Mouse (Mus musculus) midbrain, postnatal 0 days (tissue): ENCODE measurements around the gene Slc38a7. TPM values are rescaled to one million over a fixed set of nuclear protein-coding genes. Genes with fewer than 3 reads are reported as not detected.
A peak's percentile ranks its signal among the peaks of the same experiment; 100 is the strongest.

ENCODE experiments used
- ATAC-seq: fragments of 200-750 bp; cut with Nextera tagmentation; 2 replicates; pipeline ENCODE4 v1.8.0; 2017; ENCODE audit warnings: moderate number of reproducible peaks, mild to moderate bottlenecking, moderate TSS enrichment, moderate library complexity; ENCODE audit not compliant: low FRiP score
- DNase-seq: peaks from one replicate; pipeline ENCODE4 v3.0.0-alpha.2; 2015; ENCODE audit warnings: low spot score
- H3K27ac ChIP-seq: fragments of 300-500 bp; sonication (generic); 2 replicates; pipeline ENCODE4 v1.5.1; 2014; ENCODE audit warnings: low read depth, mild to moderate bottlenecking, low read length, mixed read lengths
- H3K27me3 ChIP-seq: fragments of 300-500 bp; sonication (generic); 2 replicates; pipeline ENCODE4 v1.6.1; 2014; ENCODE audit warnings: low read length, control low read depth, mixed read lengths; ENCODE audit not compliant: insufficient read depth
- H3K36me3 ChIP-seq: fragments of 300-500 bp; sonication (generic); 2 replicates; pipeline ENCODE4 v1.6.1; 2014; ENCODE audit warnings: low read length, control low read depth, mixed read lengths; ENCODE audit not compliant: insufficient read depth
- H3K4me1 ChIP-seq: fragments of 300-500 bp; sonication (generic); 2 replicates; pipeline ENCODE4 v1.6.1; 2014; ENCODE audit warnings: mild to moderate bottlenecking, control low read depth, antibody characterized with exemption, low read length, mixed read lengths; ENCODE audit not compliant: insufficient read depth
- H3K4me2 ChIP-seq: fragments of 300-500 bp; sonication (generic); 2 replicates; pipeline ENCODE4 v1.6.1; 2014; ENCODE audit warnings: low read depth, mild to moderate bottlenecking, low read length, mixed read lengths; ENCODE audit not compliant: poor library complexity, severe bottlenecking
- H3K4me3 ChIP-seq: fragments of 300-500 bp; sonication (generic); 2 replicates; pipeline ENCODE4 v1.5.1; 2014; ENCODE audit warnings: low read depth, mild to moderate bottlenecking, low read length, moderate library complexity
- H3K9ac ChIP-seq: fragments of 300-500 bp; sonication (generic); replicated peaks from 2 replicates; pipeline ENCODE4 v1.6.1; 2014; ENCODE audit warnings: mild to moderate bottlenecking, low read length, moderate library complexity, mixed read lengths; ENCODE audit not compliant: poor library complexity, severe bottlenecking
- H3K9me3 ChIP-seq: fragments of 300-500 bp; sonication (generic); 2 replicates; pipeline ENCODE4 v1.6.1; 2016; ENCODE audit warnings: low read length, control low read depth
- CTCF ChIP-seq: IDR thresholded peaks from 2 replicates; pipeline ENCODE4 v1.5.1; 2016; ENCODE audit warnings: antibody characterized with exemption, mild to moderate bottlenecking
- WGBS: fragments of 180-500 bp; shearing (Covaris S2); extraction: QIAGEN DNeasy Blood & Tissue Kit; methylation state at CpG from one replicate; pipeline ENCODE4 v1.1.7; 2014; 5-methylcytosine and 5-hydroxymethylcytosine counted together
- polyA plus RNA-seq: library from polyadenylated mRNA; unstranded; fragments of >200 nt; fragmentation: Nextera tagmentation; extraction: Ambion mirVana; gene quantifications from 2 replicates; pipeline ENCODE4 v1.2.1, GENCODE M21; 2015
- total RNA-seq: library from RNA; depleted of rRNA; stranded (reverse); fragments of >200 nt; gene quantifications from 2 replicates; pipeline ENCODE4 v1.2.3, GENCODE M21; 2014; rRNA removed

Gene Slc38a7
- total RNA-seq (33.4 and 36.6 TPM in 2 replicates), polyA plus RNA-seq (23.8 and 27.4 TPM in 2 replicates)

DNA sequence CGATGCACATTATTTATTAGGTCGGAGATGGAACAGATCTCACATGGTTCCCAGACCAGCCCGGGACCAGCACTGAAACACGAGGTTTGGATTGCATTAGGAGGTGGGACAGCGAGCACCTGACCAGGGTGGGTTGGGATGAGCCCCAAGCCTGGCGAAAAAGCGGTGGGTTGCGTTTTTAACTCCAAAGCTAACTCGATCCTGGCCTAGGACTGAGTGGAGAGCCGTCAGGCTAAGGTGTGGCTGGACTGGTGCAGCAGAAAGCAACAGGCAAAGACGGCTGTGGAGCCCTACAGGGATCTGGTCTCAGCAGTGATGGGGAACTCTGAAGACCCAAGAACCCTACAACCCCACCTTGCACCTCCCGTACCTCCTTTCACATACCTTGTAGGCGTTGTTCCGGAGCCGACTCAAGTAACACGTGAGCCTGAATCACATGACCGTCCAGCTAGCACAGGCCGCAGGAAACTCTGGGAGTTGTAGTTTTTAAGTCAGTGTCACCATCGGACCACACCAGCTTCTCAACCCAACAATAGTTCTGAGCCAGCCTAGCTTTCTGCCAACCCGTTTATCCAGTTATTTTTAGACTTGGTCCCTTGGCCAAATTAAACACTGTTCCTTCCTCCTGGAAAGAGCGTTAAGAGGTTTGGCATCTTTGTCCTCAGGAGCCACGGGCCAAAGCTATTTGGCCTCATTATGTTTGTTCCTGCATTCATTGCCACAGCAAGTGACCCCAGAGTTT is at the start of gene Slc38a7:
Slc38a7 (minus strand) TSS at position 438 of the 742 bp plus-strand sequence.
- Histone ChIP-seq H3K4me2 (peak within 1 kb of the TSS; percentile 74), H3K4me3 (peak within 1 kb of the TSS; percentile 64), H3K27me3 (no peaks in the 10 kb centered on the region), H3K9me3 (no peaks in the 10 kb centered on the region), H3K4me1 (peaks cover 8% of the 10 kb centered on the region; the same call in 1 of the 2 replicates), H3K27ac (peak within 1 kb of the TSS; percentile 47; the same call in 1 of the 2 replicates), H3K36me3 (peaks cover 3% of the 10 kb centered on the region; the same call in 1 of the 2 replicates), H3K9ac (peak within 1 kb of the TSS; percentile 69)
- DNase-seq (peak; percentile 92), ATAC-seq (peak; percentile 92)
- TF ChIP-seq CTCF: no peak
- WGBS: 14% methylated on average over 22 of the region's 22 CpGs

DNA sequence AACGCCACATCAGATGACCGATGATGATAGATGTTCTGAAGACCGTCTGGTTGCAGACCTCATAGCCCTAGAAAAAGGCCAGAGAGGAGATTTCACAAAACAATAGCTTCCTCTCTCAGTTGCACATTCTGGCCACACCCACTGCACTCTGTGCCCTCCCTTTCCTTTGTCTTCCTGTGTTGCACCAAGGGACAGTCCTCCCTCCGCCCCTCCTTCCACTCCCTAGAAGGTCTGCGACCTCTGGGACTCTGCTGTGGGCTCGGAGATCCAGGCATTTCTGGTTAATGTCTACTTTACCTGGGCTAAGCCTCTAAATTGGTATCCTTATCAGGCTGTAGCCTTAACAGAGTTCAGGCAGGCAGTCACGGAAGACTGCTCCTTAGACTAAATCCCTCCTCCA is 48.5 kb upstream of the Slc38a7 start:
- Histone ChIP-seq H3K27ac (no peak overlapping the region), H3K27me3 (no peaks in the 10 kb centered on the region), H3K9ac (no peak overlapping the region), H3K9me3 (no peaks in the 10 kb centered on the region), H3K4me3 (no peak overlapping the region), H3K4me1 (no peaks in the 10 kb centered on the region), H3K36me3 (no peaks in the 10 kb centered on the region), H3K4me2 (no peak overlapping the region)
- no peak for TF ChIP-seq CTCF
- ATAC-seq (no peak), DNase-seq (no peak)
- WGBS: 23% methylated on average over 7 of the region's 7 CpGs

DNA sequence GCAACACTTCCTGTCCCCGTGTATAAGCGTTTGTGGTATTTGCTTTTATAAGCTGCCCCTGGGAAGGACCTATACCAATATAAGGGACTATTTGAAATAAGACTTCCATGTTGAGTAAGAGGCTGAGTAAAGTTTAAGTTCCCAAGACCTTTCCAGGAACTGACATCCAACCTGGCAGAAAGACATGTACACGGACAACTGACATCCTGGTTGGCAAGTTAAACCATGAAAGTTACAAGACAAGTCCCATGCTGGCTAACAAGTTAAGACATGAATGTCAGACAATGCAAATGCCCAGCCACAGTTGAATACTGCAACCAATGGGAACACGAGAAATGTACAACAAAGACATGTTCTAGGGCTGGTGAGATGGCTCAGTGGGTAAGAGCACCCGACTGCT is 40.4 kb upstream of the Slc38a7 start:
- Histone ChIP-seq H3K4me1 (no peaks in the 10 kb centered on the region), H3K9ac (no peak overlapping the region), H3K36me3 (no peaks in the 10 kb centered on the region), H3K27me3 (no peaks in the 10 kb centered on the region), H3K4me2 (no peak overlapping the region), H3K4me3 (no peak overlapping the region), H3K9me3 (no peaks in the 10 kb centered on the region), H3K27ac (no peak overlapping the region)
- no peak for TF ChIP-seq CTCF
- ATAC-seq (no peak), DNase-seq (no peak)
- 82% methylated on average over 5 of the region's 5 CpGs for WGBS

DNA sequence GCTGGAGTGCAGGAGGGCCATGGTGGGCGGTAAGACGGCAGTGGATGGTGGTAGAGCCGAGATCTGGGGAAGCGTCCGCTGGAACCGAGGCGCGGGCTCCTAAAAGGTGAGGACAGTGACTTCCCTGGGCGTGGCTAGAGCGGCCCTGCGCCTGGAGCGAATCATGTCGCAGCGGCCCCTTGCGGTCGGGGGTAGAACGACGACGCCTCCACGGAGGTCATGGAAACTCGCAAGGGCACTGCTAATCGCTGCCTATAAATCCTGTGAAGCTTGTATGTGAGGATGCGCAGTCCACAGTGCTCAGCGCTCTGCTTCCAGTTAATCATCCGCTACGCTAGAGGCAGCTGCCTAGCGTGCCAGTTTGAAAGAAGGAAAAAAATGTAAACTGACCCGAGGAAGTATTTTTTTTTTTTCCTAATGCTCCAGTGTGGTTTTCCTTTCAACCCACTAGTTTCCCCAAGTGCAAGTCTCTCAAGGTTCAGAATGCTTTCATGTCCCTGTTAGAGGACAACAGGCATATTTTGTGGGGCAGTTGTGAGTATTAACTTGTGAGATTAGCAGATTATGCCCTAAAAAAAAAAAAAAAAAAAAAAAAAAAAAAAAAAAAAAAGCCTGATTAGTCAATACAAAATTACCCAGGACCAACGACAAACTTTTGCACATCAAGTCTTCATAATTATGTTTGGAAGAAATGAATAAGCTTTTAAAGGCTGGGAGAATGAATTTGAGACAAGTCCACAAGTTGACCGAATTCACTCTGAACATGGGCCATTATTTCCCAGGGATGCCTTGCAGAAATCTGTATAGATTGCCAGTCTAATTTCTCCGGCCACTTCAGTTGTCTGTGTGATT is 35.2 kb upstream of the Slc38a7 start, which contains the start of gene Got2:
Got2 (minus strand) TSS at position 263 of the 852 bp plus-strand sequence.
- H3K4me2 ChIP-seq: peak within 1 kb of the TSS; percentile 74
- no peaks in the 10 kb centered on the region for H3K27me3 ChIP-seq
- H3K9me3 ChIP-seq: no peaks in the 10 kb centered on the region
- H3K4me3 ChIP-seq: peak within 1 kb of the TSS; percentile 79
- peak within 1 kb of the TSS; percentile 82 for H3K27ac ChIP-seq
- H3K9ac ChIP-seq: peak within 1 kb of the TSS; percentile 84
- DNase-seq (peak; percentile 95), ATAC-seq (peak; percentile 93)
- peak; percentile 92 for TF ChIP-seq CTCF
- H3K36me3 ChIP-seq: no peaks in the 10 kb centered on the region
- H3K4me1 ChIP-seq: peaks cover 6% of the 10 kb centered on the region; the same call in 1 of the 2 replicates
- 9% methylated on average over 28 of the region's 31 CpGs for WGBS

DNA sequence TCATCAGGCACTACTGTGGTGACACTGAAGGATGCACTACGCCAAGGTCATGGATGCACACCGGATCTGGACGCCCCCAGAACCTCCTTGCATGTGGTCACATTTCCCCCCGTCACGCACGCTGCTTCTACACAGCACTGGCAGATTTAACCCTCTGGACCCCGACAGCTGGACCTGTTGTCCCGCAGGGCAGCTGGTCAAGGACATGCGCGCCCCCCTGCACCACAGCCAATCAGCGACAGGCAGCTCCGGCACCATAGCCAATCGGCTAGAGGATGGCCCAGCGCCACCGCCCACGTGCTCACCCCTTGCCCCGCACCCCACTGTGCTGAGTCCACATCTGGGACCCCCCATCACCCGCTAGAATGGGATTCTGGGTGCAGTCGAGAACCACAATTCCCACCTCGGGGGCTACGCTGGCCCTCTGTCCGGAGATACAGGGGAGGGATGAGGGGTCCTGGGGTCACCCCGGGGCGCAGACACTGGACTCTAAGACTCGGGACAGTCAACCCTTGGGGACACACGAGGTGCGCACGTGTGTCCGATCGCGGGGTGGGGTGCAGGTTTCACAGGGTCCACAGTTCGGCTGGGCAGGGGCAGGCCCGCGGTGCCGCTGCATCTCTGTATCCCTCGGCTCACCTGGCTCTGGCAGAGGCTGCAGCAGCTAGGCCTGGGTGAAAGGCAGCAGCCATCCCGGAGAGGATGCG is 34.4 kb upstream of the Slc38a7 start:
- no peaks in the 10 kb centered on the region for H3K27me3 ChIP-seq
- no peaks in the 10 kb centered on the region for H3K9me3 ChIP-seq
- ATAC-seq (peak; percentile 95), DNase-seq (peak; percentile 88)
- peaks cover 6% of the 10 kb centered on the region; the same call in 1 of the 2 replicates for H3K4me1 ChIP-seq
- peak overlapping the region; percentile 82 for H3K27ac ChIP-seq
- peak overlapping the region; percentile 74 for H3K4me2 ChIP-seq
- no peaks in the 10 kb centered on the region for H3K36me3 ChIP-seq
- under 1% methylated on average over 38 of the region's 38 CpGs for WGBS
- no peak for TF ChIP-seq CTCF
- peak overlapping the region; percentile 79 for H3K4me3 ChIP-seq
- peak overlapping the region; percentile 84 for H3K9ac ChIP-seq
